Mouse (Mus musculus) E14TG2a.4 (cell line): ENCODE results near the gene Lhfpl3.

Experiments
- H3K27me3 ChIP-seq: 2 replicates; pipeline ENCODE4 v1.6.1; 2014; ENCODE audit warnings: low read length, control low read depth; ENCODE audit not compliant: insufficient read depth
- H3K36me3 ChIP-seq: 2 replicates; pipeline ENCODE4 v1.6.1; 2014; ENCODE audit warnings: low read length, control low read depth; ENCODE audit not compliant: insufficient read depth
- H3K4me1 ChIP-seq: replicated peaks from 2 replicates; pipeline ENCODE4 v1.6.1; 2014; ENCODE audit warnings: low read depth, low read length, control low read depth
- H3K4me3 ChIP-seq: replicated peaks from 2 replicates; pipeline ENCODE4 v1.5.1; 2014; ENCODE audit warnings: mild to moderate bottlenecking, low read length
- H3K9me3 ChIP-seq: 2 replicates; pipeline ENCODE4 v1.6.1; 2014; ENCODE audit warnings: low read length, control low read depth
- CTCF ChIP-seq: conservative IDR thresholded peaks from 2 replicates; pipeline ENCODE4 v1.5.1; 2014; ENCODE audit warnings: low read length
- NANOG ChIP-seq: IDR thresholded peaks from 2 replicates; pipeline ENCODE4 v1.6.1; 2014; ENCODE audit warnings: borderline replicate concordance, low read length, mixed read lengths
- POU5F1 ChIP-seq: IDR thresholded peaks from 2 replicates; pipeline ENCODE4 v1.6.1; 2014; ENCODE audit warnings: low read length, borderline replicate concordance

Gene Lhfpl3

DNA sequence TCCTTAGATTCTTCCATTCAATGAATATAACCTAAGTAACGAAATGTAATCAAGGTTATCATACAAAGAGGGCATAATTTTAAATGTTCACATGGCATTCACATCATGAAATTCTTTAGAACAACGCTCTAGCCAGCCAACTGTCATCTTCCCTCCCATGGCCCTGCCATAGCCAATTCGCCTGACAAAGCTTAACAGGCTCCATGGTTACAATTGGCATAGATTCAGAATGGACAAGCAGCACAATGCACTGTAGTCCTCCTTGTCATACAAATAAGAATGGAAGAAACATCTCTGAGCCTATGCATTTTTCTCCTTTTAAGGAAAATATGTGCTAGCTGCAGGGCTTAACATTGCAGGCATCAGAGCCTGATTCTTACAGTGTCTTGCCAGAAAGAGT, 254.0 kb downstream of the Lhfpl3 start:
- Histone ChIP-seq H3K4me3 (no peak overlapping the region), H3K27me3 (no peaks in the 10 kb centered on the region), H3K4me1 (peaks cover 17% of the 10 kb centered on the region), H3K9me3 (no peaks in the 10 kb centered on the region), H3K36me3 (no peaks in the 10 kb centered on the region)
- TF ChIP-seq CTCF = no peak
- no peak for TF ChIP-seq POU5F1
- no peak for TF ChIP-seq NANOG

GRCm38 (mm10) chr5:23003123-23003797, 257.4 kb downstream of the Lhfpl3 start:
- Histone ChIP-seq H3K4me1 (peaks cover 8% of the 10 kb centered on the region; the same call in 1 of the 2 replicates), H3K27me3 (no peaks in the 10 kb centered on the region), H3K36me3 (no peaks in the 10 kb centered on the region), H3K4me3 (no peak overlapping the region), H3K9me3 (no peaks in the 10 kb centered on the region)
- TF ChIP-seq CTCF = no peak
- TF ChIP-seq POU5F1 = no peak
- TF ChIP-seq NANOG = no peak

GRCm38 (mm10) chr5:23006207-23006606, 260.3 kb downstream of the Lhfpl3 start:
- H3K4me3 ChIP-seq = no peak overlapping the region
- H3K27me3 ChIP-seq = no peaks in the 10 kb centered on the region
- TF ChIP-seq NANOG = no peak
- TF ChIP-seq CTCF = no peak
- no peak for TF ChIP-seq POU5F1
- H3K9me3 ChIP-seq = no peaks in the 10 kb centered on the region
- no peaks in the 10 kb centered on the region for H3K36me3 ChIP-seq
- H3K4me1 ChIP-seq = no peaks in the 10 kb centered on the region

DNA sequence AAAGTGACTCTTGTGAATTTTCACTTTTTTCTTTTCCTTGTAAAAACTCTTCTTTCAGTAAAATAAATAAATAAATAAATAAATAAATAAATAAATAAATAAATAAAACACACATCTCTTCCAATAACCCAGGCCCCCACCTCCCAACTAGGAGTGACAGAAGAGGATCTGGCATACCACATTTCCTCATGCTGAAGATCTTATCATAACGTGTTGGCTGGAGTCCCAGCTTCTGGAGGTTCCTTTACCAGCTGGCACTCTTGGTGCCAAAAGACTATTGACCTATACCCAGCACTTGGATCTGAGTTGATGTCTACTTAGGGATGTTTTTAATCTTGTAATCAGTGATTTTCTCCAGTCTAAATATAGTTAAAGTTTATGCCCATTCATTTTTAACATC, 264.6 kb downstream of the Lhfpl3 start:
- Histone ChIP-seq H3K4me1 (no peaks in the 10 kb centered on the region), H3K36me3 (no peaks in the 10 kb centered on the region), H3K9me3 (no peaks in the 10 kb centered on the region), H3K27me3 (no peaks in the 10 kb centered on the region), H3K4me3 (no peak overlapping the region)
- TF ChIP-seq NANOG (no peak), CTCF (no peak), POU5F1 (no peak)

- Histone ChIP-seq H3K9me3 (no peaks in the 10 kb centered on the region), H3K27me3 (no peaks in the 10 kb centered on the region), H3K36me3 (no peaks in the 10 kb centered on the region), H3K4me1 (no peaks in the 10 kb centered on the region), H3K4me3 (no peak overlapping the region)
- TF ChIP-seq CTCF (no peak), POU5F1 (no peak), NANOG (no peak)
These were observed 268.1 kb downstream of the Lhfpl3 start for GRCm38 (mm10) chr5:23013997-23014396.

- Histone ChIP-seq H3K4me3 (no peak overlapping the region), H3K36me3 (no peaks in the 10 kb centered on the region), H3K9me3 (no peaks in the 10 kb centered on the region), H3K27me3 (no peaks in the 10 kb centered on the region), H3K4me1 (no peaks in the 10 kb centered on the region)
- TF ChIP-seq POU5F1 = no peak
- no peak for TF ChIP-seq NANOG
- no peak for TF ChIP-seq CTCF
These were observed 269.9 kb downstream of the Lhfpl3 start for GRCm38 (mm10) chr5:23015587-23016335.

DNA sequence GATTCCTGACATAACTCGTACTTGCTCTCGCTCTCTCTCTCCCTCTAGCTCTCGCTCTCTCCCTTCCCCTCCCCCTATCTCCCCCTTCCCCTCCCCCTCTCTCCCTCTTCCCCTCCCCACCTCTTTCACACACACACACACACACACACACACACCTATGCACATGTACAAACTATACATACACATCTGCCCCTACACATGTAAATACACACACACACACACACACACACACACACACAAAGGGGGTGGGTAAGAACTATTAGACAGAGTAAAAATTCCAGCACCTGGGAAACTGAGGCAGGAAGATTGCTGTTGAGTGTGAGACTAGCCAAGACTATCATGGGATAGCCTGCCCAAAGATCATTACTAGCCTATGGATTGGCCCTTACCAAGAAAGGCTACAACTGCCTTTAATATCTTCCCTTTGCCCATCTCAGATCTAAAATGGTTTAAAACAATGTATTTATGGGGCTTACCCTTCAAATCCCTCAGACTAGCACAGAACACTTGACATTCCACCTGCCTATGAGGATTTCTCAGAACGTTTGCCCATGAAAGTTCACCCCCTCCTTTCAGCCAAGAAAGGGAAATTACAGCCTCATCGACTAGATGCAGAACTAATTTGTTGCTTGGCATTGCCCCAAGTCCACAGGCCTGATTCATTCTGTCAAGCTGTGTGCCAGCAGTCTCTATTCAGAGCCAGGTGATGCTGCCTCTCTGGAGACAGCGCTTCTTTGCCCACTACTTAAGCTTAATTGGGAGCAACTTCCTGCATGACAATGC, 289.3 kb downstream of the Lhfpl3 start:
- Histone ChIP-seq H3K36me3 (no peaks in the 10 kb centered on the region), H3K9me3 (no peaks in the 10 kb centered on the region), H3K4me1 (no peaks in the 10 kb centered on the region), H3K4me3 (no peak overlapping the region), H3K27me3 (no peaks in the 10 kb centered on the region)
- TF ChIP-seq CTCF (no peak), POU5F1 (no peak), NANOG (no peak)

DNA sequence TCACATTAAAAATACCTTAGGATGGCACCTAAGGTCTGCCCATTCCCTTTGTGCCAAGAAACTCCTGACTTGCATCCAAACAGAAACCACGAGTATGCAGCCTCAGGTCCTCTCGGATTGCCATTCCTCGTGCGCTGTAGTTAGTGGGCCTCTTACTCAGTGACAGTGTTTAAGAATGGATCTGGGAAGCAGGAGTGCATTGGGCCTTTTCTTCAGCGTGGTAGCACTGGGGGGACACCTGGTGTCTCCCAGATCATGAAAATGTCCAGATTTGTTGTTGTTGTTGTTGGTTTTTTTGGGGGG, 289.8 kb downstream of the Lhfpl3 start:
- H3K4me1 ChIP-seq = no peaks in the 10 kb centered on the region
- TF ChIP-seq POU5F1 (no peak), NANOG (no peak), CTCF (no peak)
- H3K36me3 ChIP-seq = no peaks in the 10 kb centered on the region

More for the DNA sequence above, 289.8 kb downstream of the Lhfpl3 start:
- no peaks in the 10 kb centered on the region for H3K27me3 ChIP-seq
- H3K9me3 ChIP-seq = no peaks in the 10 kb centered on the region
- no peak overlapping the region for H3K4me3 ChIP-seq
